Mouse (Mus musculus) liver, postnatal 0 days (tissue): Measurements from ENCODE around the gene Taf6.

Experiments
- CTCF ChIP-seq: sonication (generic); IDR thresholded peaks from 2 replicates; pipeline ENCODE4 v1.5.1; 2016; ENCODE audit warnings: antibody characterized with exemption, low read depth
- EP300 ChIP-seq: IDR thresholded peaks from 2 replicates; pipeline ENCODE4 v1.6.1; 2016; ENCODE audit warnings: antibody characterized with exemption, low read depth, mild to moderate bottlenecking

- TF ChIP-seq CTCF (no peak), EP300 (no peak)
Observed at GRCm38 (mm10) chr5:138138585-138138984, 48.7 kb downstream of the Taf6 start.
